ENCODE assay signal across 8 mouse cellular contexts in genomic region chr5:121190836-121191583, GRCm38 (mm10). TPM values are rescaled to one million over a fixed set of nuclear protein-coding genes. Genes with fewer than 3 reads are reported as not detected.
DNase-seq lines count a peak whose midpoint lies in the region; ATAC-seq and TF ChIP-seq lines count a peak whose summit lies in the region.

TSS of gene Ptpn11 (minus strand) at chr5:121191397.

- in situ Hi-C loops in CH12.LX (cut with MboI; ENCODE audit: low pct_ligation_motif_present, low pct_unique_long_range_greater_than_20kb, low sequenced_read_pairs): no loop called here

- H3K27ac ChIP-seq in CH12.LX (ENCODE audit: insufficient read depth, low read depth): peak within 1 kb of the TSS; percentile 53
- H3K27ac ChIP-seq in forebrain, embryonic 12.5 days: peak within 1 kb of the TSS; percentile 87
- peak within 1 kb of the TSS; percentile 92 for H3K27ac ChIP-seq in heart, embryonic 16.5 days (ENCODE audit: low read length)
- peak within 1 kb of the TSS; percentile 87 for H3K27ac ChIP-seq in neural tube, embryonic 15.5 days (replicated peaks)

- dilution Hi-C loops in CH12.LX (cut with MboI; ENCODE audit: extremely low pct_ligation_motif_present, extremely low pct_unique_long_range_greater_than_20kb, low sequenced_read_pairs): no loop called here

- peak in 1 of 2 experiments; percentile 17; a peak in 2 of 4 replicates for TF ChIP-seq CTCF in CH12.LX (conservative IDR thresholded peaks at IDR 0.05 in 1 of 2, IDR thresholded peaks at IDR 0.05 in 1 of 2; ENCODE audit: low read depth in 2 of 2, low read length in 2 of 2)
- no peak for TF ChIP-seq CTCF in lung, adult 2 months (IDR thresholded peaks at IDR 0.05; ENCODE audit: insufficient read depth, low read length)

- peak within 1 kb of the TSS; percentile 84 to 92 (median 86) for H3K4me3 ChIP-seq in CH12.LX (replicated peaks in 1 of 3; ENCODE audit: low read depth in 2 of 3, low read length in 2 of 3, poor library complexity in 1 of 3)
- peak within 1 kb of the TSS; percentile 96 for H3K4me3 ChIP-seq in forebrain, embryonic 12.5 days (replicated peaks)
- H3K4me3 ChIP-seq in heart, embryonic 16.5 days (ENCODE audit: low read length): peak within 1 kb of the TSS; percentile 90
- H3K4me3 ChIP-seq in lung, adult 2 months (replicated peaks; ENCODE audit: extremely low read depth, low read depth, low read length): peak within 1 kb of the TSS; percentile 92
- H3K4me3 ChIP-seq in neural tube, embryonic 15.5 days (replicated peaks): peak within 1 kb of the TSS; percentile 93

- under 1% methylated on average over 80 of the region's 98 CpGs for WGBS in forebrain, embryonic 12.5 days
- under 1% methylated on average over 76 of the region's 98 CpGs for WGBS in heart, embryonic 16.5 days
- under 1% methylated on average over 93 of the region's 98 CpGs for WGBS in lung, adult 2 months
- under 1% methylated on average over 85 of the region's 98 CpGs for WGBS in neural tube, embryonic 15.5 days

- H3K79me2 ChIP-seq in CH12.LX (replicated peaks; ENCODE audit: control insufficient read depth, extremely low read depth, insufficient read depth, poor library complexity, severe bottlenecking): peaks cover 44% of the 10 kb centered on the region

- peaks cover 21 to 44% of the 10 kb centered on the region in 2 experiments for H3K4me1 ChIP-seq in CH12.LX (ENCODE audit: control insufficient read depth in 1 of 2, insufficient read depth in 2 of 2)
- peaks cover 44% of the 10 kb centered on the region for H3K4me1 ChIP-seq in forebrain, embryonic 12.5 days
- H3K4me1 ChIP-seq in heart, embryonic 16.5 days (ENCODE audit: control insufficient read depth, insufficient read depth, low read length): peaks cover 43% of the 10 kb centered on the region
- H3K4me1 ChIP-seq in lung, adult 2 months (ENCODE audit: control insufficient read depth, insufficient read depth, low read length): peaks cover 6% of the 10 kb centered on the region; the same call in 1 of the 2 replicates
- peaks cover 46% of the 10 kb centered on the region for H3K4me1 ChIP-seq in neural tube, embryonic 15.5 days

- TF ChIP-seq POLR2A in CH12.LX (IDR thresholded peaks at IDR 0.05; ENCODE audit: low read depth, low read length): peak; percentile 97
- TF ChIP-seq POLR2A in lung, adult 2 months (IDR thresholded peaks at IDR 0.05; ENCODE audit: borderline replicate concordance, extremely low read depth, low read depth, low read length): peak; percentile 92

- H3K36me3 ChIP-seq in CH12.LX (replicated peaks in 1 of 2; ENCODE audit: control insufficient read depth in 1 of 2, insufficient read depth in 1 of 2, low read length in 1 of 2): peaks cover 0 to 5% of the 10 kb centered on the region in 2 experiments
- no peaks in the 10 kb centered on the region for H3K36me3 ChIP-seq in forebrain, embryonic 12.5 days (replicated peaks)
- no peaks in the 10 kb centered on the region for H3K36me3 ChIP-seq in heart, embryonic 16.5 days (ENCODE audit: control insufficient read depth, insufficient read depth)
- H3K36me3 ChIP-seq in neural tube, embryonic 15.5 days: no peaks in the 10 kb centered on the region

- TF ChIP-seq EP300 in CH12.LX (IDR thresholded peaks at IDR 0.05; ENCODE audit: low read length): no peak

- H3K4me2 ChIP-seq in CH12.LX (ENCODE audit: insufficient read depth, low read depth, poor library complexity, severe bottlenecking): peak within 1 kb of the TSS; percentile 86
- peak within 1 kb of the TSS; percentile 71 for H3K4me2 ChIP-seq in forebrain, embryonic 12.5 days
- H3K4me2 ChIP-seq in heart, embryonic 16.5 days (ENCODE audit: low read depth, low read length): peak within 1 kb of the TSS; percentile 84
- H3K4me2 ChIP-seq in neural tube, embryonic 15.5 days: peak within 1 kb of the TSS; percentile 80

- ATAC-seq in forebrain, embryonic 12.5 days (ENCODE audit: low FRiP score): peak; percentile 96
- ATAC-seq in heart, embryonic 16.5 days (replicated peaks; ENCODE audit: extremely low read depth, insufficient read depth, low FRiP score): peak; percentile 96
- peak; percentile 94 for ATAC-seq in neural tube, embryonic 15.5 days (ENCODE audit: low FRiP score)

- peak within 1 kb of the TSS; percentile 85 for H3K9ac ChIP-seq in CH12.LX (ENCODE audit: insufficient read depth, low read depth)
- peak within 1 kb of the TSS; percentile 93 for H3K9ac ChIP-seq in forebrain, embryonic 12.5 days
- peak within 1 kb of the TSS; percentile 98 for H3K9ac ChIP-seq in heart, embryonic 16.5 days (ENCODE audit: low read length)
- peak within 1 kb of the TSS; percentile 93 for H3K9ac ChIP-seq in neural tube, embryonic 15.5 days (replicated peaks)

- H3K9me3 ChIP-seq in CH12.LX (replicated peaks; ENCODE audit: low read length): no peaks in the 10 kb centered on the region
- no peaks in the 10 kb centered on the region for H3K9me3 ChIP-seq in forebrain, embryonic 12.5 days
- no peaks in the 10 kb centered on the region for H3K9me3 ChIP-seq in heart, embryonic 16.5 days (replicated peaks; ENCODE audit: control insufficient read depth, low read length)
- no peaks in the 10 kb centered on the region for H3K9me3 ChIP-seq in neural tube, embryonic 15.5 days (replicated peaks)

- DNase-seq in CH12.LX (ENCODE audit: extremely low read depth): peak; percentile 74
- DNase-seq in c-Kit-positive CD71-negative TER-119-negative erythroid progenitor cells, embryonic 14.5 days (ENCODE audit: low read depth): peak; percentile 51
- peak; percentile 86 to 93 for DNase-seq in kidney, postnatal 36 days
- DNase-seq in lung, adult 2 months: peak; percentile 78
- peak; percentile 93 for DNase-seq in testis, postnatal 10 days (ENCODE audit: low spot score)

- H3K27me3 ChIP-seq in CH12.LX (replicated peaks): no peaks in the 10 kb centered on the region
- H3K27me3 ChIP-seq in forebrain, embryonic 12.5 days: peaks cover 7% of the 10 kb centered on the region; the same call in 1 of the 2 replicates
- no peaks in the 10 kb centered on the region for H3K27me3 ChIP-seq in heart, embryonic 16.5 days (ENCODE audit: control insufficient read depth, insufficient read depth, low read length)
- H3K27me3 ChIP-seq in neural tube, embryonic 15.5 days (replicated peaks): no peaks in the 10 kb centered on the region

- TF ChIP-seq RAD21 in CH12.LX (IDR thresholded peaks at IDR 0.05; ENCODE audit: low read depth, low read length): no peak

TF ChIP-seq in CH12.LX, 34 proteins besides CTCF, POLR2A, EP300 and RAD21:
- no peak for TF ChIP-seq RCOR1 (conservative IDR thresholded peaks at IDR 0.05; ENCODE audit: low read depth, low read length)
- peak; percentile 91 for TF ChIP-seq NELFE (IDR thresholded peaks at IDR 0.05; ENCODE audit: low read depth, low read length)
- TF ChIP-seq ETS1 (conservative IDR thresholded peaks at IDR 0.05; ENCODE audit: low read depth, low read length): no peak
- TF ChIP-seq HCFC1 (IDR thresholded peaks at IDR 0.05; ENCODE audit: low read depth, low read length): peak; percentile 80
- peak; percentile 87 for TF ChIP-seq SIN3A (IDR thresholded peaks at IDR 0.05; ENCODE audit: low read length)
- no peak for TF ChIP-seq ZNF384 (IDR thresholded peaks at IDR 0.05; ENCODE audit: low read depth, low read length)
- 0 out of 2 replicates have a peak, but pooled peaks have one; percentile 18 for TF ChIP-seq MYC (IDR thresholded peaks at IDR 0.05; ENCODE audit: low read depth, low read length)
- TF ChIP-seq USF2 (conservative IDR thresholded peaks at IDR 0.05; ENCODE audit: low read depth, low read length): no peak
- TF ChIP-seq UBTF (IDR thresholded peaks at IDR 0.05; ENCODE audit: low read depth, low read length): peak; percentile 73
- TF ChIP-seq NRF1 (IDR thresholded peaks at IDR 0.05; ENCODE audit: low read depth, low read length): peak; percentile 65
- TF ChIP-seq MAZ (IDR thresholded peaks at IDR 0.05; ENCODE audit: low read depth, low read length): peak; percentile 96
- TF ChIP-seq MXI1 (IDR thresholded peaks at IDR 0.05; ENCODE audit: low read depth, low read length): peak; percentile 62
- peak; percentile 69; the same call in 1 of the 2 replicates for TF ChIP-seq KAT2A (IDR thresholded peaks at IDR 0.05; ENCODE audit: insufficient replicate concordance, low read length)
- peak; percentile 87 for TF ChIP-seq ZMIZ1 (IDR thresholded peaks at IDR 0.05; ENCODE audit: low read depth, low read length)
- TF ChIP-seq ELF1 (IDR thresholded peaks at IDR 0.05; ENCODE audit: low read depth, low read length): peak; percentile 93
- peak; percentile 34; the same call in 1 of the 2 replicates for TF ChIP-seq MAX (IDR thresholded peaks at IDR 0.05; ENCODE audit: low read length)
- no peak for TF ChIP-seq JUND (conservative IDR thresholded peaks at IDR 0.05; ENCODE audit: low read depth, low read length)
- no peak for TF ChIP-seq E2F4 (IDR thresholded peaks at IDR 0.05; ENCODE audit: insufficient replicate concordance, low read depth, low read length)
- peak; percentile 78; the same call in 1 of the 2 replicates for TF ChIP-seq POLR2AphosphoS2 (IDR thresholded peaks at IDR 0.05; ENCODE audit: low read depth, low read length)
- peak; percentile 21; the same call in 1 of the 2 replicates for TF ChIP-seq IRF4 (IDR thresholded peaks at IDR 0.05; ENCODE audit: low read depth, low read length)
- no peak for TF ChIP-seq MAFK (IDR thresholded peaks at IDR 0.05; ENCODE audit: insufficient replicate concordance, low read length)
- TF ChIP-seq CHD1 (IDR thresholded peaks at IDR 0.05; ENCODE audit: low read depth, low read length): no peak
- TF ChIP-seq TCF12 (IDR thresholded peaks at IDR 0.05; ENCODE audit: low read depth, low read length): peak; percentile 74
- no peak for TF ChIP-seq ZKSCAN1 (IDR thresholded peaks at IDR 0.05; ENCODE audit: borderline replicate concordance, low read depth, low read length)
- TF ChIP-seq MEF2A (IDR thresholded peaks at IDR 0.05; ENCODE audit: borderline replicate concordance, low read depth, low read length): no peak
- no peak for TF ChIP-seq USF1 (IDR thresholded peaks at IDR 0.05; ENCODE audit: low read depth, low read length)
- TF ChIP-seq TBP (conservative IDR thresholded peaks at IDR 0.05; ENCODE audit: low read depth, low read length): peak; percentile 56; the same call in 1 of the 2 replicates

RNA-seq across cellular contexts. Expression of gene Ptpn11, which starts in this region (rescaled TPM):
- total RNA-seq in CH12.LX (2012; rRNA removed) (44.6 and 52.2 TPM in 2 replicates), CH12.LX (2014; rRNA removed) (29.4 and 33.2 TPM in 2 replicates)
- polyA plus RNA-seq in CH12.LX (2012; ENCODE audit: insufficient read length, low read depth): 62.1 and 62.8 TPM in 2 replicates
- 26.3 and 26.4 TPM in 2 replicates for polyA plus RNA-seq in forebrain, embryonic 12.5 days (2016; fragmentation: Nextera tagmentation; extraction: Ambion mirVana)
- 17.4 and 19.4 TPM in 2 replicates for polyA plus RNA-seq in heart, embryonic 16.5 days (2015; fragmentation: Nextera tagmentation; extraction: Ambion mirVana)
- 31.2 and 44.4 TPM in 2 replicates for polyA plus RNA-seq in lung, adult 2 months (2012; rRNA removed)
- polyA plus RNA-seq in neural tube, embryonic 15.5 days (2015; fragmentation: Nextera tagmentation; extraction: Ambion mirVana): 18.2 and 20.0 TPM in 2 replicates

Comparison
In these comparisons a context has a peak if more than half of its experiments do, and no peak if none do; other contexts are left out.
1. Peak in every context shown above with its lines: DNase-seq, ATAC-seq, H3K4me3 ChIP-seq and H3K27ac ChIP-seq.